Mouse (Mus musculus): ENCODE data around the gene Slc39a9. TPM values are rescaled to one million over a fixed set of nuclear protein-coding genes. Genes with fewer than 3 reads are reported as not detected.

The Slc39a9 gene
- polyA plus RNA-seq, 1 experiment, result 48.3 TPM

- no peak for DNase-seq
- WGBS, result 74% methylated on average over 12 of the region's 12 CpGs
- TF ChIP-seq CTCF (conservative IDR thresholded peaks at IDR 0.05; ENCODE audit: insufficient read depth, insufficient read length, low read depth, low read length), result no peak
- no peak for TF ChIP-seq POLR2A (IDR thresholded peaks at IDR 0.05; ENCODE audit: low read depth, low read length)
- Histone ChIP-seq H3K27ac (ENCODE audit: insufficient read depth, low read depth, low read length) (no peak overlapping the region), H3K4me3 (ENCODE audit: insufficient read depth, low read depth, low read length) (no peak overlapping the region), H3K36me3 (ENCODE audit: control insufficient read depth, insufficient read depth, low read length) (no peaks in the 10 kb centered on the region), H3K27me3 (replicated peaks; ENCODE audit: control insufficient read depth, insufficient read depth, low read length) (no peaks in the 10 kb centered on the region), H3K4me1 (ENCODE audit: control insufficient read depth, insufficient read depth, low read length) (peaks cover 3% of the 10 kb centered on the region; the same call in 1 of the 2 replicates)
Observed at GRCm38 (mm10) chr12:80729758-80730530, 86.3 kb downstream of the Slc39a9 start.

GRCm38 (mm10) chr12:80730567-80730966, 86.9 kb downstream of the Slc39a9 start:
- no peaks in the 10 kb centered on the region for H3K4me1 ChIP-seq (ENCODE audit: control insufficient read depth, insufficient read depth, low read length)
- peak; percentile 65 for TF ChIP-seq CTCF (conservative IDR thresholded peaks at IDR 0.05; ENCODE audit: insufficient read depth, insufficient read length, low read depth, low read length)
- no peak for TF ChIP-seq POLR2A (IDR thresholded peaks at IDR 0.05; ENCODE audit: low read depth, low read length)
- no peaks in the 10 kb centered on the region for H3K36me3 ChIP-seq (ENCODE audit: control insufficient read depth, insufficient read depth, low read length)
- WGBS, result 4% methylated on average over 9 of the region's 9 CpGs
- no peak overlapping the region for H3K27ac ChIP-seq (ENCODE audit: insufficient read depth, low read depth, low read length)
- no peaks in the 10 kb centered on the region for H3K27me3 ChIP-seq (replicated peaks; ENCODE audit: control insufficient read depth, insufficient read depth, low read length)
- peak; percentile 47 for DNase-seq
- no peak overlapping the region for H3K4me3 ChIP-seq (ENCODE audit: insufficient read depth, low read depth, low read length)

Other genes starting within 250 kb of the Slc39a9 start
- 17.0 and 17.2 TPM in 2 replicates for gene Dcaf5, start 207.3 kb upstream of the Slc39a9 start, polyA plus RNA-seq (2012; rRNA removed)
- gene Exd2, start 180.8 kb upstream of the Slc39a9 start, polyA plus RNA-seq (2012; rRNA removed), result 12.1 and 13.5 TPM in 2 replicates
- gene Galnt16, start 125.6 kb upstream of the Slc39a9 start, polyA plus RNA-seq (2012; rRNA removed), result 0.72 and 0.81 TPM in 2 replicates
- gene Erh, start 458 bp downstream of the Slc39a9 start, polyA plus RNA-seq (2012; rRNA removed), result 23.3 and 36.8 TPM in 2 replicates
- 7.4 and 8.8 TPM in 2 replicates for gene Plekhd1, start 48.7 kb downstream of the Slc39a9 start, polyA plus RNA-seq (2012; rRNA removed)
- gene Ccdc177, start 116.8 kb downstream of the Slc39a9 start, polyA plus RNA-seq (2012; rRNA removed), result not detected in 2 replicates
- 65.5 and 80.0 TPM in 2 replicates for gene Susd6, start 146.6 kb downstream of the Slc39a9 start, polyA plus RNA-seq (2012; rRNA removed)

Measured in kidney, adult 2 months (tissue).